Mouse (Mus musculus) liver, embryonic 11.5 days (tissue): Measurements from ENCODE around the gene Prx. TPM values are rescaled to one million over a fixed set of nuclear protein-coding genes. Genes with fewer than 3 reads are reported as not detected.

Source experiments
- ATAC-seq: fragments of 200-750 bp; cut with Nextera tagmentation; replicated peaks from 2 replicates; pipeline ENCODE4 v1.8.0; 2017; ENCODE audit warnings: moderate number of reproducible peaks, mild to moderate bottlenecking, moderate TSS enrichment, moderate library complexity; ENCODE audit not compliant: low FRiP score
- DNase-seq: peaks from one replicate; pipeline ENCODE4 v3.0.0-alpha.2; 2017; ENCODE audit warnings: low spot score
- H3K27ac ChIP-seq: fragments of 300-500 bp; sonication (generic); 2 replicates; pipeline ENCODE4 v1.5.1; 2014; ENCODE audit warnings: mild to moderate bottlenecking, low read depth, low read length, control low read depth
- H3K27me3 ChIP-seq: fragments of 300-500 bp; sonication (generic); replicated peaks from 2 replicates; pipeline ENCODE4 v1.6.1; 2014; ENCODE audit warnings: low read length, mixed read lengths; ENCODE audit not compliant: control insufficient read depth, insufficient read depth
- H3K36me3 ChIP-seq: fragments of 300-500 bp; sonication (generic); 2 replicates; pipeline ENCODE4 v1.6.1; 2014; ENCODE audit warnings: mild to moderate bottlenecking, low read length, moderate library complexity, mixed read lengths; ENCODE audit not compliant: control insufficient read depth, insufficient read depth
- H3K4me1 ChIP-seq: fragments of 300-500 bp; sonication (generic); replicated peaks from 2 replicates; pipeline ENCODE4 v1.6.1; 2014; ENCODE audit warnings: low read length, mixed read lengths; ENCODE audit not compliant: control insufficient read depth, insufficient read depth
- H3K4me2 ChIP-seq: fragments of 300-500 bp; sonication (generic); 2 replicates; pipeline ENCODE4 v1.6.1; 2014; ENCODE audit warnings: mild to moderate bottlenecking, control low read depth, moderate library complexity
- H3K4me3 ChIP-seq: fragments of 300-500 bp; sonication (generic); 2 replicates; pipeline ENCODE4 v1.5.1; 2014; ENCODE audit warnings: low read depth, low read length, control low read depth
- H3K9ac ChIP-seq: fragments of 300-500 bp; sonication (generic); 2 replicates; pipeline ENCODE4 v1.6.1; 2014; ENCODE audit warnings: low read depth, low read length, control low read depth
- H3K9me3 ChIP-seq: fragments of 300-500 bp; sonication (generic); 2 replicates; pipeline ENCODE4 v1.6.1; 2016; ENCODE audit warnings: low read length, inconsistent platforms, mixed read lengths; ENCODE audit not compliant: control insufficient read depth
- WGBS: fragments of 180-500 bp; shearing (Covaris S2); extraction: QIAGEN DNeasy Blood & Tissue Kit; methylation state at CpG from one replicate; pipeline ENCODE4 v1.1.7; 2014; 5-methylcytosine and 5-hydroxymethylcytosine counted together
- polyA plus RNA-seq: library from polyadenylated mRNA; unstranded; fragments of >200 nt; fragmentation: Nextera tagmentation; extraction: Ambion mirVana; gene quantifications from 2 replicates; pipeline ENCODE4 v1.2.1, GENCODE M21; 2014

Prx gene
- polyA plus RNA-seq: 0.80 and 0.84 TPM in 2 replicates

DNA sequence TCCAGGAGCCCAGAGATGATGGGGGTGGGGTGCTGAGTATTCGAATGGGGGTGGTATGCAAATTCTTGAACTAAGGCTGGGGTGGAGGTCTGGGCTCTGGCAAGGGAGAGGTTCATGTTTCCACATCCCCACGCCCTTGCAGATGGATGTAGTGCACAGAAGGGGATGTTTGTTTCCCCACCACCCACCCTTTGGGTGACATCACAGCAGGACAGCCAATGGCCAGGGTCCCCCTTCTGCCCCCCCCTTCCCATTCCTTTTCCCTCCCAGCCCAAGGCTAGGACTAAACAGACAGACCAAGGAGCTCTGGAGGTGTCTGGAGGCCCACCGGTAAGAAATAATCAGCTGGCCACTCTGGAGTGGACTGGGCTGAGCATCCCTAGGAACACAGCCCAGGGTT, at the start of gene Prx:
TSS of gene Prx (plus strand) at position 289 of the 400 bp plus-strand sequence.
- ATAC-seq: no peak

DNA sequence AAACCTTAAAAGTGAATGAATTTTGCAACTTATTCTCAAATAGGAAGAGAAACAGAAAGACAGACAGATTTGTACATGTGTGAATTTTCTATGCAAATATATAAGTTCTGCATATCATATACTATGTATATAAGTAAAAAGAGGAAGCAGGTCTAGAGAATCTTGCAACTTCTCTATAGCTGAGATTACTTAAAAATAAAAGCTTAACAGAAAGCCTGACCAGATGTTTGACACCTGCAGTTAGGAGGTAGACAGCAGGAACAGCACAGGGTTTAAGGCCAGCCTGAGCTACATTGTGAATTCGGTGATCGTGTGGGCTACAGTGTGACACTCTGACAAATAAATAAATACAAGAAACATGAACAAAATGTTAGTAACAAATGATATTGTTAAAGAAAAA, 47.8 kb upstream of the Prx start:
- H3K4me3 ChIP-seq: peak overlapping the region; percentile 17; the same call in 1 of the 2 replicates
- 0 out of 2 replicates have a peak, but pooled peaks cover 2% of the 10 kb centered on the region for H3K36me3 ChIP-seq
- H3K27me3 ChIP-seq: peaks cover 7% of the 10 kb centered on the region
- DNase-seq (no peak), ATAC-seq (no peak)
- peaks cover 38% of the 10 kb centered on the region for H3K4me1 ChIP-seq
- H3K4me2 ChIP-seq: peak overlapping the region; percentile 89
- H3K9ac ChIP-seq: no peak overlapping the region
- no peaks in the 10 kb centered on the region for H3K9me3 ChIP-seq
- 94% methylated on average over 2 of the region's 2 CpGs for WGBS
- H3K27ac ChIP-seq: no peak overlapping the region

More for the DNA sequence above, at the start of gene Prx:
- WGBS: 53% methylated on average over 3 of the region's 3 CpGs
- Histone ChIP-seq H3K4me3 (no peak within 1 kb of the TSS), H3K9me3 (no peaks in the 10 kb centered on the region), H3K4me2 (no peak within 1 kb of the TSS), H3K27me3 (no peaks in the 10 kb centered on the region), H3K36me3 (no peaks in the 10 kb centered on the region), H3K9ac (no peak within 1 kb of the TSS), H3K4me1 (peaks cover 6% of the 10 kb centered on the region), H3K27ac (no peak within 1 kb of the TSS)
- no peak for DNase-seq

DNA sequence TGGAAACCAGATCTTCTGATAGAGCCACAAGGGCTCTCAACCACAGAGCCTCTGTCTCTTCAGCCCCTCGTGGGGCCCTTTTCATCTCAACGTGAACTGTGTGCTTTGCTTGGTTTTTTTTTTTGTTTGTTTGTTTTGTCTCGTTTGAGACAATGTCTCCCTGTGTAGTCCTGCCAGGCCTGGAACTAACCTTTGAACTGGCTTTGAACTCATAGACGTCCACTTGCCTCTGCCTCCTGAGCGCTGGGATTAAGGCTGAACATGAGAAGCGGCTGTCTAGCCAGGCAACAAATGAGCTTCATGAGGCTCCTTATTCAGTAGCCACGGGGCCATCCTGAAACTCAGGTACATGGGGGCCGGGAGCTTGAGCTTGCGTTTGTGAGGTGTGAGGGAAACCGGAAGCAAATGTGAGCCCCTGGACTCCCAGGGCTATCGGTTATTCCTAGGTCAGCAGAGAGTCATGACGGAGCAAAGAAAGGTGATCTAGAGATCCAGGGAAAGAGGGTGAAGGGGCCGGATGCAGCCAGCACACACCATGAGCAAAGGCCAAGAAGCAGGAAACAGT, 46.8 kb upstream of the Prx start:
- Histone ChIP-seq H3K36me3 (0 out of 2 replicates have a peak, but pooled peaks cover 3% of the 10 kb centered on the region), H3K4me1 (peaks cover 30% of the 10 kb centered on the region), H3K9me3 (no peaks in the 10 kb centered on the region), H3K9ac (no peak overlapping the region), H3K4me3 (0 out of 2 replicates have a peak overlapping the region, but pooled peaks have one; percentile 1), H3K27ac (no peak overlapping the region), H3K27me3 (no peaks in the 10 kb centered on the region), H3K4me2 (peak overlapping the region; percentile 89)
- WGBS: 61% methylated on average over 13 of the region's 13 CpGs
- DNase-seq: no peak
- no peak for ATAC-seq

DNA sequence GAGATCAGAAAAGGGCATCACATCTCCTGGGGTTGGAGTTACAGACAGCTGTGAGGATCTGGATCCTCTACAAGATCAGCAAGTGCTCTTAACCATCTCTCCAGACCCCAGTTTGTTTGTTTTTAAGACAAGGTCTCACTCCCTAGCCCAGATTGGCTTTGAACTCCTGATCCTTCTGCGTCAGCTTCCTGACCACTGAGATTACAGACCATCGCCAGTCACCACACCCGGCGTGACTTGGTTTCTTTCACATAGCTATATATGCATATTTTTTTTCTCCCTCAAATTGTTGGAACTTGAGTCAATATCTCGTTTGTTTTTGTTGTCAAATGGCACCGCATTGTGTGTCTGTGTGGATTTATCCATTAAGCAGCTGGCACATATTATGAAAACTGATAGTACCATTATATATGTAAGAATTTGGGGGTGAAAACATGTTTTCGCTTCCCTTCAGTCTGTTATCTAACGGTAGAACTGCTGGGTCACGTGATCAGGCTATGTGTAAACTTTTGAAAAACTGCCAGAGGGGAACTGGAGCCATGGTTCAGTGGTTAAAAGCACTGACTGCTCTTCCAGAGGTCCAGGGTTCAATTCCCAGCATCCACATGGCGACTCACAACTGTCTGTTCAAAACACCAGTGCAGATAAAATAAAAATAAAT, 44.5 kb upstream of the Prx start:
- 46% methylated on average over 10 of the region's 10 CpGs for WGBS
- Histone ChIP-seq H3K27ac (0 out of 2 replicates have a peak overlapping the region, but pooled peaks have one; percentile 56), H3K36me3 (peaks cover 9% of the 10 kb centered on the region; the same call in 1 of the 2 replicates), H3K9ac (no peak overlapping the region), H3K27me3 (no peaks in the 10 kb centered on the region), H3K4me1 (peaks cover 44% of the 10 kb centered on the region), H3K4me2 (peak overlapping the region; percentile 45), H3K9me3 (no peaks in the 10 kb centered on the region), H3K4me3 (no peak overlapping the region)
- DNase-seq (no peak), ATAC-seq (no peak)

DNA sequence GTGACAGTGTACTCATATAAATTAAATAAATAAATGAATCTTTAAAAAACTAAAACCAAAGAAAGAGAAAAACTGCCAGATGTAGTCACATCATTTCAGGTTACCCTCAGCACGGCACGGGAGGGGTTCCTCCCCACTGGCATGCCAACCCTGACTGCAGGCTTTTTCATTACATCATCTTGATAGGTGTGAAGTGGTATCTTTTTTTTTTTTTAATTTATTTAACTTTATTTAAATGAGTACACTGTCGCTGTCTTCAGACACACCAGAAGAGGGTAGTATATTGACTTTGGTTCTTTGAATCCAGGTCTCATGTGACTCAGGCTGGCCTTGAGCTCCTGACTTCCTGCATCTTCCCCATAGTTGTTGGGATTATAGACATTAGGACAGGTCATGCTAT, 43.9 kb upstream of the Prx start:
- Histone ChIP-seq H3K9ac (no peak overlapping the region), H3K4me3 (no peak overlapping the region), H3K4me2 (peak overlapping the region; percentile 45), H3K27me3 (no peaks in the 10 kb centered on the region), H3K27ac (no peak overlapping the region), H3K36me3 (peaks cover 13% of the 10 kb centered on the region; the same call in 1 of the 2 replicates), H3K9me3 (no peaks in the 10 kb centered on the region), H3K4me1 (peaks cover 43% of the 10 kb centered on the region)
- ATAC-seq (no peak), DNase-seq (no peak)
- WGBS: 83% methylated on average over 3 of the region's 3 CpGs

DNA sequence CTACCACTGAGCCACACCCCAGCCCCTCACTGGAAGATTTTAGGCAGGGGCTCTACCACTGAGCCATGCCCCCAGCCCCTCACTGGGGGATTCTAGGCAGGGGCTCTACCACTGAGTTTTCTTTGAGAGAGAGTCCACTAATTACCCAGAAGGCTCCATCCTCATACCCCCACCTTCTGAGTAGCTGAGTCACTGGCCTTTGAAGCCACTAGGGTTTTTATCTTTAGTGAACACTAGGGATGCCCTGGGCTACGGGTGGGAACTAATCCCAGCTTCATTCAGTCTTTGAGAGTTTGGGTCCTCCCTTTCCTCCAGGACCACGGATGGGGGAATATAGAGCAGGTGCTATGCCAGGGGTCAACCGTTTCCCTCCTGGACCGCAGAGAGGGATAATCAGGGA, 40.5 kb upstream of the Prx start:
- Histone ChIP-seq H3K4me3 (no peak overlapping the region), H3K9ac (no peak overlapping the region), H3K4me1 (peaks cover 30% of the 10 kb centered on the region), H3K9me3 (no peaks in the 10 kb centered on the region), H3K27me3 (no peaks in the 10 kb centered on the region), H3K36me3 (peaks cover 24% of the 10 kb centered on the region; the same call in 1 of the 2 replicates), H3K27ac (0 out of 2 replicates have a peak overlapping the region, but pooled peaks have one; percentile 19), H3K4me2 (no peak overlapping the region)
- ATAC-seq: peak; percentile 50
- 78% methylated on average over 4 of the region's 4 CpGs for WGBS
- DNase-seq: no peak

DNA sequence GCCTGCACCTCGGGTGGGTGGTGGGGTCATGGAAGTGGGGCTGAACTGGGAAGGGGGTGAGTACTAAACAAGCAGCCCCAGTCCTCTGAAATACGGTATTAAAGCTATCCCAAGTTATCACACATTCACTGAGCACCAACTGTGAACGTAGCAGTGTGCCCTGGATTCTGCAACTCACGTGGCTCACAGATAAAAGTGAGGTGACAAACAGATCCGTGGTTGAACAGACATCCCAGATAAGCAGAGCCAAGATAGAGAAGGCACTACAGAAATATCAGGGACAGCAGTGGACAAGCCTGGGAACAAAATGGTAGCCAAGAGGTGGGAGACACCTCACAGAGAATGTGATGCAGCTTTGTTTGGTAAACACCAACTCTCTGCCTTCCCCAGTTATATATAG, 39.5 kb upstream of the Prx start:
- peaks cover 28% of the 10 kb centered on the region; the same call in 1 of the 2 replicates for H3K36me3 ChIP-seq
- WGBS: 49% methylated on average over 5 of the region's 5 CpGs
- no peak overlapping the region for H3K9ac ChIP-seq
- H3K27ac ChIP-seq: peak overlapping the region; percentile 46; the same call in 1 of the 2 replicates
- H3K27me3 ChIP-seq: no peaks in the 10 kb centered on the region
- DNase-seq (no peak), ATAC-seq (peak; percentile 45)
- H3K4me2 ChIP-seq: no peak overlapping the region
- H3K9me3 ChIP-seq: no peaks in the 10 kb centered on the region
- H3K4me1 ChIP-seq: peaks cover 26% of the 10 kb centered on the region
- no peak overlapping the region for H3K4me3 ChIP-seq

DNA sequence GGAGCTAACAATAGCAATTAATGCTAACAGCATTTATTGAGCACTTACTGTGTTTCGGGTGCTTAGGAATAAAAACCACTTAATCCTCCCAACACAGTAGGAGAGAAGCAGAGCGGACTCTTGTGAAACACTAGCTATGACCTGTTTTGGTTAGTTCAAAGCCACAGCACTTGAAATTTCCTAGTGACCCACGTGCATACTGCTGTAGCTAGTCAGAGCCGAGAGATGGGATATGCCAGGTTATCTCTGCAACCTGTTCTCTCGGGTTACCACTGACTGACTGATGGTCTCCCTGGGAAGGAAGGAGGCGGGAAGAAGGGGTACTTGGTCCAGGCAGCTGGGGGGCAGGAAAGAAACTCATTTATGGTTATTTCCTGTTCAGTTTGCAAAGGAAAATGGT, 38.6 kb upstream of the Prx start:
- no peak overlapping the region for H3K27ac ChIP-seq
- 73% methylated on average over 6 of the region's 6 CpGs for WGBS
- no peaks in the 10 kb centered on the region for H3K27me3 ChIP-seq
- no peak overlapping the region for H3K4me3 ChIP-seq
- no peak for DNase-seq
- ATAC-seq: no peak
- H3K4me2 ChIP-seq: no peak overlapping the region
- no peak overlapping the region for H3K9ac ChIP-seq
- H3K9me3 ChIP-seq: no peaks in the 10 kb centered on the region
- H3K4me1 ChIP-seq: peaks cover 25% of the 10 kb centered on the region
- H3K36me3 ChIP-seq: peaks cover 28% of the 10 kb centered on the region; the same call in 1 of the 2 replicates
